Comparison of ENCODE assay signal across 8 mouse cellular contexts in the genomic region with DNA sequence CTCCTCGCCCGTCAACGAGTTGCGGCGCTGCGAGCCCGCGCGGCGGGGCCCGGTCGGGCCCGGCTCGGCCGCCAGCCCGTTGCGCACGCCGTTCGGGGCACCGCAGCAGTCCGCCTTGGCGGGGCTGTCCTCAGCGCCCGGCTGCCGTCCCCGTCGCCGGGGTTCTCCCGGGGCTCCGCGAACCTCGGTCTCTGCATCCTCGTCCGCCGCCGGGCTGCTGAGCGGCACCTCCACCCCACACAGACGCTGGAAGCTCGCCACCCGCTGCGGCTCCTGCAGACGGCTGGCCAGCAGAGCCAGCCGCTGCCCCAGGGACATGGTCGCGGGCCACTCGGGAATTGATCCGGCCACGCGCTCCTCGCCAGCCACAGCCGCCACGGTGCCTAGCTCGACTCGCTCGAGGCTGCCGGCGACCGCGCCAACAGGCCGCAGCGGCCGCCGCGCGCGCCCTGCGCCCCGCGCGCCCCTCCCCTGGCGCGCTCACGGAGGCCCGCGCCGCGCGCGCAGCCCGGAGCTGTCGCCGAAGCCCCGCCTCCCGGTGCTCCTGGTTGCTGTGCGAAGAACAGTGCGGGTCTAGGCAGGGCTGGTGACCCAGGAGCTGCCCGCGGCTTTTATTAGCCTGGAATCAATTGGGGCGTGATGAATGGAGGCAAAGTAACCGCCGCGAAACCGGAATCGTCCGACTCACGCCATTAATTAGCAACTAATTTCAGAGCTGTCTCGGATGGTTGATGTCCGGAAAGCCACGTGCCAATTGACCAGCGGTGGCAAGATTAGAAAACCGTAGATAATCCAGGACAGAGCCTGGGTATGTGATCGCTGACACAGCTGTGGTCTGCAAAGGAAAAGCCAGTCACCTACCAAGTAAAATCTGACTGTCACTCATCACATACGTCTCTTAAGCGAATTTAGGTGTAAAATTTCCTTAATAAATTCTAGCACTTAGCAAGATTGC. TPM values are rescaled to one million over a fixed set of nuclear protein-coding genes. Genes with fewer than 3 reads are reported as not detected.
DNase-seq lines count a peak whose midpoint lies in the region; ATAC-seq and TF ChIP-seq lines count a peak whose summit lies in the region.

A gene (minus strand): TSS at position 484 of the 955 bp plus-strand sequence.

- peak within 1 kb of the TSS; percentile 97 for H3K4me2 ChIP-seq in limb, embryonic 13.5 days (replicated peaks)
- H3K4me2 ChIP-seq in midbrain, embryonic 15.5 days = peak within 1 kb of the TSS; percentile 84

- H3K27me3 ChIP-seq in limb, embryonic 13.5 days = no peaks in the 10 kb centered on the region
- H3K27me3 ChIP-seq in midbrain, embryonic 15.5 days (replicated peaks) = no peaks in the 10 kb centered on the region
- H3K27me3 ChIP-seq in spleen, adult 2 months (ENCODE audit: control insufficient read depth, insufficient read depth, low read length) = no peaks in the 10 kb centered on the region

- peak; percentile 94 for ATAC-seq in limb, embryonic 13.5 days (ENCODE audit: low FRiP score, low read depth)
- ATAC-seq in midbrain, embryonic 15.5 days (replicated peaks) = peak; percentile 97

- no peaks in the 10 kb centered on the region for H3K9me3 ChIP-seq in limb, embryonic 13.5 days
- no peaks in the 10 kb centered on the region for H3K9me3 ChIP-seq in midbrain, embryonic 15.5 days

- H3K27ac ChIP-seq in bone marrow, adult 2 months (ENCODE audit: control insufficient read depth, insufficient read depth, low read depth, low read length, poor library complexity) = peak within 1 kb of the TSS; percentile 85
- peak within 1 kb of the TSS; percentile 39; the same call in 1 of the 2 replicates for H3K27ac ChIP-seq in embryonic fibroblast, embryonic 13.5 days (ENCODE audit: insufficient read depth, low read length)
- H3K27ac ChIP-seq in limb, embryonic 13.5 days = peak within 1 kb of the TSS; percentile 48; the same call in 1 of the 2 replicates
- H3K27ac ChIP-seq in midbrain, embryonic 15.5 days = peak within 1 kb of the TSS; percentile 85
- H3K27ac ChIP-seq in spleen, adult 2 months (ENCODE audit: insufficient read depth, low read length) = peak within 1 kb of the TSS; percentile 84

- TF ChIP-seq CTCF in bone marrow, adult 2 months (IDR thresholded peaks at IDR 0.05; ENCODE audit: control insufficient read depth, insufficient read depth, low read length) = no peak
- TF ChIP-seq CTCF in embryonic fibroblast, embryonic 13.5 days (IDR thresholded peaks at IDR 0.05; ENCODE audit: borderline replicate concordance, insufficient read depth, low read length) = no peak
- TF ChIP-seq CTCF in spleen, adult 2 months (IDR thresholded peaks at IDR 0.05; ENCODE audit: extremely low read depth, insufficient read depth, insufficient read length, insufficient replicate concordance) = no peak

- under 1% methylated on average over 105 of the region's 105 CpGs for WGBS in bone marrow, adult 2 months
- WGBS in limb, embryonic 13.5 days = under 1% methylated on average over 103 of the region's 105 CpGs
- under 1% methylated on average over 104 of the region's 105 CpGs for WGBS in midbrain, embryonic 15.5 days
- WGBS in spleen, adult 2 months = 1% methylated on average over 100 of the region's 105 CpGs

- no peaks in the 10 kb centered on the region for H3K36me3 ChIP-seq in limb, embryonic 13.5 days
- no peaks in the 10 kb centered on the region for H3K36me3 ChIP-seq in midbrain, embryonic 15.5 days (replicated peaks)
- H3K36me3 ChIP-seq in spleen, adult 2 months (ENCODE audit: control insufficient read depth, insufficient read depth, low read length) = no peaks in the 10 kb centered on the region

- peak; percentile 83 for DNase-seq in 416B (ENCODE audit: low read depth)
- peak; percentile 85 to 90 for DNase-seq in heart, adult 9 months (ENCODE audit: low spot score in 2 of 2)
- DNase-seq in kidney, adult 9 months = peak; percentile 88
- peak; percentile 52 to 78 for DNase-seq in spleen, adult 2 months (ENCODE audit: low read depth in 1 of 2, low spot score in 2 of 2)

- peak; percentile 89; the same call in 1 of the 2 replicates for TF ChIP-seq POLR2A in bone marrow, adult 2 months (IDR thresholded peaks at IDR 0.05; ENCODE audit: borderline replicate concordance, control insufficient read depth, low read depth, low read length)
- TF ChIP-seq POLR2A in embryonic fibroblast, embryonic 13.5 days (IDR thresholded peaks at IDR 0.05; ENCODE audit: low read depth, low read length) = peak; percentile 89
- peak; percentile 37 for TF ChIP-seq POLR2A in spleen, adult 2 months (IDR thresholded peaks at IDR 0.05; ENCODE audit: low read depth, low read length)

- peak within 1 kb of the TSS; percentile 94 for H3K9ac ChIP-seq in limb, embryonic 13.5 days
- H3K9ac ChIP-seq in midbrain, embryonic 15.5 days = peak within 1 kb of the TSS; percentile 76

- no peaks in the 10 kb centered on the region; the same call in 1 of the 2 replicates for H3K4me1 ChIP-seq in bone marrow, adult 2 months (ENCODE audit: control insufficient read depth, insufficient read depth, low read length)
- H3K4me1 ChIP-seq in embryonic fibroblast, embryonic 13.5 days (ENCODE audit: control insufficient read depth, insufficient read depth, low read length) = peaks cover 7% of the 10 kb centered on the region; the same call in 1 of the 2 replicates
- peaks cover 13% of the 10 kb centered on the region for H3K4me1 ChIP-seq in limb, embryonic 13.5 days
- peaks cover 23% of the 10 kb centered on the region for H3K4me1 ChIP-seq in midbrain, embryonic 15.5 days
- no peaks in the 10 kb centered on the region for H3K4me1 ChIP-seq in spleen, adult 2 months (ENCODE audit: control insufficient read depth, insufficient read depth, insufficient read length)

- H3K4me3 ChIP-seq in bone marrow, adult 2 months (replicated peaks; ENCODE audit: control insufficient read depth, low read depth, low read length) = peak within 1 kb of the TSS; percentile 81
- peak within 1 kb of the TSS; percentile 89 for H3K4me3 ChIP-seq in embryonic fibroblast, embryonic 13.5 days (ENCODE audit: insufficient read depth, low read length)
- H3K4me3 ChIP-seq in limb, embryonic 13.5 days = peak within 1 kb of the TSS; percentile 82
- peak within 1 kb of the TSS; percentile 63 for H3K4me3 ChIP-seq in midbrain, embryonic 15.5 days
- H3K4me3 ChIP-seq in spleen, adult 2 months (ENCODE audit: extremely low read depth, insufficient read depth, insufficient read length) = peak within 1 kb of the TSS; percentile 80

RNA-seq across cellular contexts. Expression of the gene that starts here (rescaled TPM):
- polyA plus RNA-seq in bone marrow, adult 2 months (2011; ENCODE audit: insufficient read depth, insufficient read length, low replicate concordance, missing spikeins) = 9.6 and 10.2 TPM in 2 replicates
- polyA plus RNA-seq in embryonic fibroblast, embryonic 13.5 days (2011; ENCODE audit: insufficient read length, low read depth, missing spikeins) = 27.9 TPM in 2 replicates
- 11.1 and 12.3 TPM in 2 replicates for polyA plus RNA-seq in limb, embryonic 13.5 days (2015; fragmentation: Nextera tagmentation; extraction: Ambion mirVana)
- 12.2 and 12.5 TPM in 2 replicates for polyA plus RNA-seq in midbrain, embryonic 15.5 days (2015; fragmentation: Nextera tagmentation; extraction: Ambion mirVana)
- 26.0 and 34.9 TPM in 2 replicates for polyA plus RNA-seq in spleen, adult 2 months (2012; rRNA removed)

Comparison
In these comparisons a context has a peak if more than half of its experiments do, and no peak if none do; other contexts are left out.
1. Peak in every context shown above with its lines: DNase-seq, ATAC-seq, H3K4me3 ChIP-seq and H3K27ac ChIP-seq.
2. POLR2A ChIP-seq: peak in every context shown above with its lines; median percentile 89 in bone marrow, adult 2 months; 89 in embryonic fibroblast, embryonic 13.5 days; 37 in spleen, adult 2 months.